Mouse (Mus musculus) spleen, adult 2 months (tissue): ENCODE data around the gene Kif21a.

ENCODE experiments used
- CTCF ChIP-seq: fragments of 200-500 bp; IDR thresholded peaks from 2 replicates; pipeline ENCODE4 v1.5.1; 2011; ENCODE audit warnings: mild to moderate bottlenecking, inconsistent platforms; ENCODE audit not compliant: insufficient read depth, insufficient read length, insufficient replicate concordance; ENCODE audit errors: extremely low read depth
- POLR2A ChIP-seq: fragments of 200-500 bp; IDR thresholded peaks from 2 replicates; pipeline ENCODE4 v1.6.1; 2011; ENCODE audit warnings: low read depth, low read length, inconsistent platforms

DNA sequence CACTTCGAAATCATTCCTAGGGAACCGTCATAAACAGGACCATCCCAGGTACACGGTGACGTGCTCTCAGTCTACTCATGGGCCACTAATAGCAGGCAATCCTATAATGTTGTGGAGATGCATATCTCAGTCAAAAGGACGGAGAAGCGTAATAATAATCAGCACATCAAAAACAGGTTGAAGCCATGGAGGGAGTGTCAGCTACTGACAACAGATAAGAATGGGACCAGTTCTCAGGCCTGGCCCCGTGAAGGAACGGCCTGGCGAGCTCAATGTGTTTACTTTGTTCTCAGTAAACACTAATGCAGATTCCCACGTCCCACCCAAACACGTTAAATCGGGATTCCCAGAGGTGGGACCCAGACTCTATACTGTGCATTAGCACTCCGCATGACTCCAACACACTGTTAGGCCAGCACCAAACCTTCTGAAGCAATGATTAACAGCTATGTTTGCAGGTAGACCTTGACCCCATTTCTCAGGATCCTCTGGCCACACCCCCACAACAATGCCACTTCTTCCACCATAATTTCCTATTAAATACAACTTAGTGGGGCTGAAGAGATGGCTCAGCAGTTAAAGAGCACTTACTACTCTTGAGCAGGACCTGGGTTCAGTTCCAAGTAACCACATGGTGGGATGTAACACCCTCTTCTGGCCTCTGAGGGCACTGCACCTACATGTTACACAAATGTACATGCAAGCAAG is 42.5 kb downstream of the Kif21a start:
- TF ChIP-seq POLR2A (no peak), CTCF (no peak)
